Mouse (Mus musculus): Measurements from ENCODE around the gene Mrpl12.

GRCm38 (mm10) chr11:120492024-120492877 lies 7.8 kb downstream of the Mrpl12 start:
- TF ChIP-seq CTCF (IDR thresholded peaks at IDR 0.05) (peak; percentile 56), EP300 (IDR thresholded peaks at IDR 0.05) (no peak)
